Mouse (Mus musculus): ENCODE results near the gene Mast4. TPM values are rescaled to one million over a fixed set of nuclear protein-coding genes. Genes with fewer than 3 reads are reported as not detected.
A peak's percentile ranks its signal among the peaks of the same experiment; 100 is the strongest.

The Mast4 gene
- polyA plus RNA-seq, 1 experiment = 6.4 TPM

- H3K36me3 ChIP-seq (ENCODE audit: control insufficient read depth, insufficient read depth, low read length) = no peaks in the 10 kb centered on the region
- DNase-seq (ENCODE audit: low read depth in 1 of 2, low spot score in 2 of 2) = no peak
- no peaks in the 10 kb centered on the region for H3K27me3 ChIP-seq (ENCODE audit: control insufficient read depth, insufficient read depth, low read length)
- peaks cover 19% of the 10 kb centered on the region for H3K4me1 ChIP-seq (ENCODE audit: control insufficient read depth, insufficient read depth, insufficient read length)
- WGBS = 92% methylated on average over 13 of the region's 13 CpGs
- H3K4me3 ChIP-seq (ENCODE audit: extremely low read depth, insufficient read depth, insufficient read length) = no peak overlapping the region
- H3K27ac ChIP-seq (ENCODE audit: insufficient read depth, low read length) = no peak overlapping the region
- TF ChIP-seq CTCF (IDR thresholded peaks at IDR 0.05; ENCODE audit: extremely low read depth, insufficient read depth, insufficient read length, insufficient replicate concordance) (no peak), POLR2A (IDR thresholded peaks at IDR 0.05; ENCODE audit: low read depth, low read length) (no peak)
Observed at GRCm38 (mm10) chr13:102889537-102889936, 444.8 kb downstream of the Mast4 start.

- 34% methylated on average over 15 of the region's 15 CpGs for WGBS
- no peaks in the 10 kb centered on the region for H3K36me3 ChIP-seq (ENCODE audit: control insufficient read depth, insufficient read depth, low read length)
- peaks cover 17% of the 10 kb centered on the region for H3K4me1 ChIP-seq (ENCODE audit: control insufficient read depth, insufficient read depth, insufficient read length)
- TF ChIP-seq POLR2A (IDR thresholded peaks at IDR 0.05; ENCODE audit: low read depth, low read length) (no peak), CTCF (IDR thresholded peaks at IDR 0.05; ENCODE audit: extremely low read depth, insufficient read depth, insufficient read length, insufficient replicate concordance) (no peak)
- H3K27ac ChIP-seq (ENCODE audit: insufficient read depth, low read length) = no peak overlapping the region
- no peak overlapping the region for H3K4me3 ChIP-seq (ENCODE audit: extremely low read depth, insufficient read depth, insufficient read length)
- no peak for DNase-seq (ENCODE audit: low read depth in 1 of 2, low spot score in 2 of 2)
- H3K27me3 ChIP-seq (ENCODE audit: control insufficient read depth, insufficient read depth, low read length) = no peaks in the 10 kb centered on the region
Observed at GRCm38 (mm10) chr13:102888895-102889490, 445.3 kb downstream of the Mast4 start.

- no peak overlapping the region for H3K27ac ChIP-seq (ENCODE audit: insufficient read depth, low read length)
- peaks cover 14% of the 10 kb centered on the region for H3K4me1 ChIP-seq (ENCODE audit: control insufficient read depth, insufficient read depth, insufficient read length)
- 80% methylated on average over 8 of the region's 8 CpGs for WGBS
- H3K4me3 ChIP-seq (ENCODE audit: extremely low read depth, insufficient read depth, insufficient read length) = no peak overlapping the region
- no peak for TF ChIP-seq CTCF (IDR thresholded peaks at IDR 0.05; ENCODE audit: extremely low read depth, insufficient read depth, insufficient read length, insufficient replicate concordance)
- TF ChIP-seq POLR2A (IDR thresholded peaks at IDR 0.05; ENCODE audit: low read depth, low read length) = no peak
- DNase-seq (ENCODE audit: low read depth in 1 of 2, low spot score in 2 of 2) = no peak
- H3K27me3 ChIP-seq (ENCODE audit: control insufficient read depth, insufficient read depth, low read length) = no peaks in the 10 kb centered on the region
- no peaks in the 10 kb centered on the region for H3K36me3 ChIP-seq (ENCODE audit: control insufficient read depth, insufficient read depth, low read length)
Observed at GRCm38 (mm10) chr13:102888211-102888610, 446.1 kb downstream of the Mast4 start.

- DNase-seq (ENCODE audit: low read depth in 1 of 2, low spot score in 2 of 2) = no peak
- peaks cover 14% of the 10 kb centered on the region; the same call in 1 of the 2 replicates for H3K4me1 ChIP-seq (ENCODE audit: control insufficient read depth, insufficient read depth, insufficient read length)
- TF ChIP-seq POLR2A (IDR thresholded peaks at IDR 0.05; ENCODE audit: low read depth, low read length) (no peak), CTCF (IDR thresholded peaks at IDR 0.05; ENCODE audit: extremely low read depth, insufficient read depth, insufficient read length, insufficient replicate concordance) (no peak)
- no peak overlapping the region for H3K4me3 ChIP-seq (ENCODE audit: extremely low read depth, insufficient read depth, insufficient read length)
- H3K36me3 ChIP-seq (ENCODE audit: control insufficient read depth, insufficient read depth, low read length) = no peaks in the 10 kb centered on the region
- no peaks in the 10 kb centered on the region for H3K27me3 ChIP-seq (ENCODE audit: control insufficient read depth, insufficient read depth, low read length)
- 86% methylated on average over 13 of the region's 13 CpGs for WGBS
- H3K27ac ChIP-seq (ENCODE audit: insufficient read depth, low read length) = no peak overlapping the region
Observed at GRCm38 (mm10) chr13:102887534-102887933, 446.8 kb downstream of the Mast4 start.

GRCm38 (mm10) chr13:102886788-102887187 is 447.5 kb downstream of the Mast4 start:
- Histone ChIP-seq H3K27me3 (ENCODE audit: control insufficient read depth, insufficient read depth, low read length) (no peaks in the 10 kb centered on the region), H3K36me3 (ENCODE audit: control insufficient read depth, insufficient read depth, low read length) (no peaks in the 10 kb centered on the region), H3K4me3 (ENCODE audit: extremely low read depth, insufficient read depth, insufficient read length) (no peak overlapping the region), H3K27ac (ENCODE audit: insufficient read depth, low read length) (no peak overlapping the region), H3K4me1 (ENCODE audit: control insufficient read depth, insufficient read depth, insufficient read length) (peaks cover 14% of the 10 kb centered on the region; the same call in 1 of the 2 replicates)
- WGBS = 85% methylated on average over 8 of the region's 8 CpGs
- no peak for DNase-seq (ENCODE audit: low read depth in 1 of 2, low spot score in 2 of 2)
- TF ChIP-seq POLR2A (IDR thresholded peaks at IDR 0.05; ENCODE audit: low read depth, low read length) (no peak), CTCF (IDR thresholded peaks at IDR 0.05; ENCODE audit: extremely low read depth, insufficient read depth, insufficient read length, insufficient replicate concordance) (no peak)

- H3K4me3 ChIP-seq (ENCODE audit: extremely low read depth, insufficient read depth, insufficient read length) = no peak overlapping the region
- H3K27ac ChIP-seq (ENCODE audit: insufficient read depth, low read length) = no peak overlapping the region
- 55% methylated on average over 4 of the region's 4 CpGs for WGBS
- no peaks in the 10 kb centered on the region for H3K27me3 ChIP-seq (ENCODE audit: control insufficient read depth, insufficient read depth, low read length)
- no peaks in the 10 kb centered on the region for H3K36me3 ChIP-seq (ENCODE audit: control insufficient read depth, insufficient read depth, low read length)
- TF ChIP-seq CTCF (IDR thresholded peaks at IDR 0.05; ENCODE audit: extremely low read depth, insufficient read depth, insufficient read length, insufficient replicate concordance) (no peak), POLR2A (IDR thresholded peaks at IDR 0.05; ENCODE audit: low read depth, low read length) (no peak)
- peaks cover 14% of the 10 kb centered on the region; the same call in 1 of the 2 replicates for H3K4me1 ChIP-seq (ENCODE audit: control insufficient read depth, insufficient read depth, insufficient read length)
- no peak for DNase-seq (ENCODE audit: low read depth in 1 of 2, low spot score in 2 of 2)
Observed at GRCm38 (mm10) chr13:102886147-102886546, 448.1 kb downstream of the Mast4 start.

GRCm38 (mm10) chr13:102880381-102881076 is 453.8 kb downstream of the Mast4 start:
- DNase-seq (ENCODE audit: low read depth in 1 of 2, low spot score in 2 of 2) = peak in 1 of 2 experiments; percentile 30
- Histone ChIP-seq H3K27me3 (ENCODE audit: control insufficient read depth, insufficient read depth, low read length) (no peaks in the 10 kb centered on the region), H3K36me3 (ENCODE audit: control insufficient read depth, insufficient read depth, low read length) (no peaks in the 10 kb centered on the region), H3K4me3 (ENCODE audit: extremely low read depth, insufficient read depth, insufficient read length) (no peak overlapping the region), H3K4me1 (ENCODE audit: control insufficient read depth, insufficient read depth, insufficient read length) (peaks cover 20% of the 10 kb centered on the region; the same call in 1 of the 2 replicates), H3K27ac (ENCODE audit: insufficient read depth, low read length) (no peak overlapping the region)
- TF ChIP-seq CTCF (IDR thresholded peaks at IDR 0.05; ENCODE audit: extremely low read depth, insufficient read depth, insufficient read length, insufficient replicate concordance) (no peak), POLR2A (IDR thresholded peaks at IDR 0.05; ENCODE audit: low read depth, low read length) (no peak)
- 83% methylated on average over 7 of the region's 7 CpGs for WGBS

Data from spleen, adult 2 months (tissue).